Mouse (Mus musculus) ES-Bruce4 (cell line): ENCODE measurements at regions not wholly inside any gene's neighbourhood (a gene's known extent, or its start where the extent isn't known, plus 50 kb on each side); places are given as distances from the start of the nearest gene placed in this dataset.

Source experiments
- CTCF ChIP-seq: IDR thresholded peaks from one replicate; pipeline ENCODE4 v1.8.1; 2011; ENCODE audit warnings: low read depth, low read length
- EP300 ChIP-seq: IDR thresholded peaks from 2 replicates; pipeline ENCODE4 v1.6.1; 2011; ENCODE audit warnings: low read depth, low read length; ENCODE audit not compliant: insufficient read depth
- POLR2A ChIP-seq: IDR thresholded peaks from one replicate; pipeline ENCODE4 v1.8.1; 2011; ENCODE audit warnings: low read length; ENCODE audit not compliant: insufficient read depth

DNA sequence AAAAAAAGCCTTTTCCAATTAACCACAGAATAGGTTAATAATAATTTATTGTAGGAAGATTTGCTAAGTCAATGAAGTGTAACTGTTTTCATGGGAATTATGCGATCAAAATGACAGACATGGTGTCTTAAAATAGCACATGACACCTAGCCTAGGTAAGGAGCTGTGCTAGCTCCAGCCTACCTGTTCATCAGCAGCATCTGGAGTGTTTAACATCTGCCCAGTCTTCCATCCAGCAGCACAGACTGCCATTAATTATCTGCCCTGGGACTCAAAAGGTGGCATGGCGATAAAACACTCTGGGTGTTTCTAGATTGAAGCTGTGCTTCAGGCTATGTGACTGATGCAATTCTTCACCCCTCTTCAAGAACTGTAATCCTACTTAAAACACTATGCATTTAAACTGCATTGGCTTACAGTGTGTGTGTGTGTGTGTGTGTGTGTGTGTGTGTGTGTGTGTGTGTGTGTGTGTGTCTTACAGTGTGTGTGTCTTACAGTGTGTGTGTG lies 296.4 kb downstream of the Rnd3 start:
- TF ChIP-seq CTCF (no peak), EP300 (no peak), POLR2A (no peak)
